Mouse (Mus musculus) mesoderm, embryonic 11.5 days (tissue): ENCODE results near the gene Mpc1.
"Not testable (repeated sequence)": the region's sequence is repeated elsewhere in the genome, so short reads cannot be mapped to it uniquely, and the experiment has no call there.

Experiments
- DNase-seq: peaks from one replicate; pipeline ENCODE4 v3.0.0-alpha.2; 2012; ENCODE audit warnings: low read depth, low spot score

Mpc1 gene

GRCm38 (mm10) chr17:8328511-8329174, 45.9 kb downstream of the Mpc1 start:
- DNase-seq = no peak

GRCm38 (mm10) chr17:8330602-8331001, 47.9 kb downstream of the Mpc1 start:
- DNase-seq = no peak

DNA sequence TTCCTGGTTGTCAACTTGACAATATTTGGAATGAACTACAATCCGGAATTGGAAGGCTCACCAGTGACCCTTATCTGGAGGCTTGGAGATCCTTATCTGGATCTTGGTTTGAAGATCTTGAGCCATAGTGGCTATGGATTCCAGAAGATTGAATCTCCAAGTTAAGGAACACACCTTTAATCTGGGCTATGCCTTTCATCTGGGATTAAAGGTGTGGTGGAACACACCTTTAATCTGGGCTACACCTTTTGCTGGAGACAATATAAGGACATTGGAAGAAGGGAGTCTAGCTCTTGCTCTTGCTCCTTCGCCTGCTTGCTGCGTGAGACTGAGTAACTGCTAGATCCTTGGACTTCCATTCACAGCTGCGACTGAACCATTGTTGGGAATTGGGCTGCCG, 54.5 kb downstream of the Mpc1 start, which contains the start of gene Prr18:
Gene Prr18, plus strand, starts transcription at position 301 of the 400 bp plus-strand sequence.
- DNase-seq = not testable (repeated sequence)

- no peak for DNase-seq
Measured at GRCm38 (mm10) chr17:8339666-8340374, 57.1 kb downstream of the Mpc1 start.

DNA sequence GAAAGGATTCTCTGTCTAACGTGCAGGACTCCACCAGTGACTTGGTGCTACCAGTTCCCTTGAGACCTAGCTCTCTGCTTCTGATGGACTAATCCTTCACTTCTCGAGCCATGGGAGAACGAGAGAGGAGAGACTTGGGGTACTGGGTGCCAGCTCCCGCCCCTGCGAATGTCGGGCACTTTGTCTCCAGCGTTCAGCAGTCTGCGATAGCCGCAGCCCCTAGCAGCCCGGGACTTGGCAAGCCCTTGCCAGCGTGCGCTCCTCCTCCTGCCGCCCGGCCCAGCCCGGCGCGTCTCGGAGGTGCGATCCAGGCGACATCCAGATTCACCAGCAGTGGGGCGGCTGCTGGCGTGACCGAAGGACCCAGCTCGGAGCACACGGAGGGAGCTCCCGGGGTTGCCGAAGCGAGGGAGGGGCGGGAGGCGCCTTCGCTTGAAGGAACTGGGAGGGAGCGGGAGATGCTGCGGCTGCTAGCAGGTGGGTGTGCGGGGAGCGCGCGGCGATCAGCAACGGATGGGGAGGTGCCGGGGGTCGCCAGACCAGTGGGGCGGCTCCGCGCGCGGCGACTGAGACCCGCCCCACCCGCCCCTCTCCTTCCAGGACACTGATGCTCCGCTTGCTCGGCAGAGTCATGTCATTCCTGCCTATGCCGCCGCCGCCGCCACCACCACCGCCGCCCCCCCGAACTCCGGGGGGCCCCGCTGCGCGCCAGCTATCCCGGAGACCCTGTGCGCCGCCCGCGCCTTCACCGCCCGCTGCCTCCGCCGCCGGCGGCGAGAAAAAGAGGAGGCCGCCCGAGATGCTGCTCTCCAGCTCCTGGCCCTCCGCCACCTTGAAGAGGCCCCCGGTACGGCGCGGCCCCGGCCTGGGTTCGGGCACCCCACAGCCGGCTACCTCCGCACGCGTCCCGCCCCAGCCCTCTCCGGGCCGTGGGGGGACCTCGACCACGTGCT, 58.0 kb downstream of the Mpc1 start:
- peak; percentile 41 for DNase-seq

DNA sequence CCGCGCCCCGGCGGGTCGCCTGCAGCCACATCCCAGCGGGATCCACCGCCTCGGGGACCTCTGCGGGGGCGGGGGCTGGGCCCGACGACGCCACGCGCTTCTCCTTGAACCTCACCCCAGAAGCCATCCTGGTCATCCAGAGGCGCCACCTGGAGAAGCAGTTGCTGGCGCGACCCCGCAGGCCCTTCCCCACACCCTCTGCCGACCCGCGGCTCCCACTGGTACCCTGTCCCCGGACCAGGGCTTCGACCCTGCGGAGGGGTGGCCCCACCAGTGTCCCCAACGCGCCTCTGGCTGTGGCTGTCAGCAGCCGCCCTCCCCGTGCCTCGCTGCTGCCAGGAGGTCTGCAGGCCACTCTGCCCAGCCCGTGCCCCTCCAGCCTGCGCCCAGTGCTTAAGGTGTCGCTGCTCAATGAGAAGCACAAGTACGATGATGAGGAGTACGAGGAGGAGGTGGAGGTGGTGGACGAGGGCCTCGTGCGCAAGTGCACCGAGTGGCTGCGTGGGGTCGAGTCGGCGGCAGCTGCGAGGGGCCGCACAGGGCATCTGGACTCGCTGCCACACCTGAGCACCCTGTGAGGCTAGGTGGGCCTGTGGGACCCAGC, 58.8 kb downstream of the Mpc1 start:
- DNase-seq = no peak

DNA sequence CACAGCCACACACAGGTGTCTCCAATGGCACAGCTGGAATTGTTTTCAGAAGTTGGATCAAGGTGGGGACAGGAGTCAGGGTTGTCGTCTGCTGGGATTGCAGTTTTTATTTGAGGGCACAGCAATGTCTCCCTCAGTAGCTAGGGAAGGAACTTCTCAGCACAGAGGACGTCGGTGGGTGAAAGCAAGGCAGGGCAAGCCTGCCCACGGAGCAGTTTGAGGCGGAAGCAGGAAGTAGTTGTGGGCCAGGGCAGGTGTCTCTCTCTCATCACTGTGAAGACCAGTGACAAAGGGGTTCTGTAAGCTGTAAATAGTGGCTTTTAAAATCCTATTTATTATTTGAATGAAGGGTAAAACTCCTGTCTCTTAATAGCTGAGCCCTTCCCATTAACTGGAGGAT, 60.0 kb downstream of the Mpc1 start:
- no peak for DNase-seq

- DNase-seq = no peak
Measured at GRCm38 (mm10) chr17:8343416-8343815, 60.7 kb downstream of the Mpc1 start.
